Mouse (Mus musculus): Measurements from ENCODE around the gene Hist2h3c2. TPM values are rescaled to one million over a fixed set of nuclear protein-coding genes. Genes with fewer than 3 reads are reported as not detected.
"Not testable (repeated sequence)": the region's sequence is repeated elsewhere in the genome, so short reads cannot be mapped to it uniquely, and the experiment has no call there.

Gene Hist2h3c2
- polyA plus RNA-seq, 1 experiment from 2014 or later, result 8.7 TPM

- H3K4me3 ChIP-seq (replicated peaks), result no peak overlapping the region
Measured at GRCm38 (mm10) chr3:96255926-96256593, 17.1 kb upstream of the Hist2h3c2 start.

GRCm38 (mm10) chr3:96254683-96255355 lies 15.9 kb upstream of the Hist2h3c2 start:
- Histone ChIP-seq H3K9me3 (no peaks in the 10 kb centered on the region), H3K27me3 (replicated peaks) (no peaks in the 10 kb centered on the region), H3K4me3 (replicated peaks) (no peak overlapping the region), H3K4me2 (no peak overlapping the region), H3K36me3 (no peaks in the 10 kb centered on the region), H3K4me1 (peaks cover 10% of the 10 kb centered on the region; the same call in 1 of the 2 replicates), H3K27ac (no peak overlapping the region), H3K9ac (no peak overlapping the region)
- peak; percentile 71; the same call in 1 of the 2 replicates for ATAC-seq (ENCODE audit: insufficient read depth, low FRiP score, low read depth)
- 36% methylated on average over 10 of the region's 10 CpGs for WGBS

More at GRCm38 (mm10) chr3:96255926-96256593, 17.1 kb upstream of the Hist2h3c2 start:
- Histone ChIP-seq H3K9ac (no peak overlapping the region), H3K27me3 (replicated peaks) (no peaks in the 10 kb centered on the region), H3K27ac (peak overlapping the region; percentile 49; the same call in 1 of the 2 replicates), H3K4me1 (peaks cover 6% of the 10 kb centered on the region; the same call in 1 of the 2 replicates), H3K36me3 (no peaks in the 10 kb centered on the region), H3K9me3 (no peaks in the 10 kb centered on the region), H3K4me2 (no peak overlapping the region)
- 52% methylated on average over 5 of the region's 5 CpGs for WGBS
- no peak for ATAC-seq (ENCODE audit: insufficient read depth, low FRiP score, low read depth)

GRCm38 (mm10) chr3:96251787-96252186 lies 12.9 kb upstream of the Hist2h3c2 start:
- Histone ChIP-seq H3K4me2 (no peak overlapping the region), H3K9ac (no peak overlapping the region), H3K4me1 (peaks cover 14% of the 10 kb centered on the region; the same call in 1 of the 2 replicates), H3K4me3 (replicated peaks) (no peak overlapping the region), H3K9me3 (no peaks in the 10 kb centered on the region), H3K27me3 (replicated peaks) (no peaks in the 10 kb centered on the region), H3K27ac (no peak overlapping the region), H3K36me3 (no peaks in the 10 kb centered on the region)
- WGBS, result 88% methylated on average over 3 of the region's 3 CpGs
- ATAC-seq (ENCODE audit: insufficient read depth, low FRiP score, low read depth), result no peak

- H3K27ac ChIP-seq, result no peak overlapping the region
- no peak for ATAC-seq (ENCODE audit: insufficient read depth, low FRiP score, low read depth)
Measured at GRCm38 (mm10) chr3:96250890-96251289, 12.0 kb upstream of the Hist2h3c2 start.

GRCm38 (mm10) chr3:96249034-96249345 lies 10.1 kb upstream of the Hist2h3c2 start:
- H3K9ac ChIP-seq, result no peak overlapping the region
- no peaks in the 10 kb centered on the region for H3K36me3 ChIP-seq
- 38% methylated on average over 4 of the region's 4 CpGs for WGBS

More at GRCm38 (mm10) chr3:96250890-96251289, 12.0 kb upstream of the Hist2h3c2 start:
- Histone ChIP-seq H3K4me1 (peaks cover 9% of the 10 kb centered on the region; the same call in 1 of the 2 replicates), H3K27me3 (replicated peaks) (no peaks in the 10 kb centered on the region), H3K4me2 (no peak overlapping the region), H3K4me3 (replicated peaks) (no peak overlapping the region), H3K36me3 (no peaks in the 10 kb centered on the region), H3K9me3 (no peaks in the 10 kb centered on the region), H3K9ac (no peak overlapping the region)
- 68% methylated on average over 3 of the region's 3 CpGs for WGBS

GRCm38 (mm10) chr3:96248141-96249033 lies 9.5 kb upstream of the Hist2h3c2 start:
- 34% methylated on average over 6 of the region's 6 CpGs for WGBS
- Histone ChIP-seq H3K27ac (peak overlapping the region; percentile 5; the same call in 1 of the 2 replicates), H3K9me3 (no peaks in the 10 kb centered on the region), H3K4me2 (peak overlapping the region; percentile 51), H3K36me3 (no peaks in the 10 kb centered on the region), H3K4me1 (peaks cover 18% of the 10 kb centered on the region; the same call in 1 of the 2 replicates), H3K4me3 (replicated peaks) (peak overlapping the region; percentile 44), H3K27me3 (replicated peaks) (no peaks in the 10 kb centered on the region), H3K9ac (no peak overlapping the region; the same call in 1 of the 2 replicates)
- ATAC-seq (ENCODE audit: insufficient read depth, low FRiP score, low read depth), result no peak

More at GRCm38 (mm10) chr3:96249034-96249345, 10.1 kb upstream of the Hist2h3c2 start:
- H3K4me3 ChIP-seq (replicated peaks), result no peak overlapping the region; the same call in 1 of the 2 replicates
- no peak for ATAC-seq (ENCODE audit: insufficient read depth, low FRiP score, low read depth)
- peaks cover 14% of the 10 kb centered on the region; the same call in 1 of the 2 replicates for H3K4me1 ChIP-seq
- H3K9me3 ChIP-seq, result no peaks in the 10 kb centered on the region
- no peak overlapping the region for H3K27ac ChIP-seq
- H3K4me2 ChIP-seq, result peak overlapping the region; percentile 51; the same call in 1 of the 2 replicates
- no peaks in the 10 kb centered on the region for H3K27me3 ChIP-seq (replicated peaks)

- H3K27me3 ChIP-seq (replicated peaks), result no peaks in the 10 kb centered on the region
- H3K4me3 ChIP-seq (replicated peaks), result peak overlapping the region; percentile 44
- H3K27ac ChIP-seq, result peak overlapping the region; percentile 72; the same call in 1 of the 2 replicates
- WGBS, result 3% methylated on average over 11 of the region's 11 CpGs
- peaks cover 22% of the 10 kb centered on the region; the same call in 1 of the 2 replicates for H3K4me1 ChIP-seq
- peak overlapping the region; percentile 51 for H3K4me2 ChIP-seq
- no peaks in the 10 kb centered on the region for H3K36me3 ChIP-seq
- no peaks in the 10 kb centered on the region for H3K9me3 ChIP-seq
- ATAC-seq (ENCODE audit: insufficient read depth, low FRiP score, low read depth), result no peak
- H3K9ac ChIP-seq, result peak overlapping the region; percentile 39; the same call in 1 of the 2 replicates
Measured at GRCm38 (mm10) chr3:96247356-96248140, 8.6 kb upstream of the Hist2h3c2 start.

- Histone ChIP-seq H3K27ac (peak within 1 kb of the TSS; percentile 73; the same call in 1 of the 2 replicates), H3K4me2 (peak within 1 kb of the TSS; percentile 51), H3K4me1 (peaks cover 22% of the 10 kb centered on the region; the same call in 1 of the 2 replicates), H3K4me3 (replicated peaks) (peak within 1 kb of the TSS; percentile 44), H3K9ac (peak within 1 kb of the TSS; percentile 39; the same call in 1 of the 2 replicates)
- no CpG with 5 or more reads among the region's 47 CpGs for WGBS
- H3K9me3 ChIP-seq; H3K27me3 ChIP-seq (replicated peaks); H3K36me3 ChIP-seq: not testable (repeated sequence)
- peak; percentile 91 for ATAC-seq (ENCODE audit: insufficient read depth, low FRiP score, low read depth)
Measured at GRCm38 (mm10) chr3:96246427-96246856, 7.5 kb upstream of the Hist2h3c2 start, which contains the start of gene Hist2h3c1. TSS of gene Hist2h3c1 (plus strand) at chr3:96246685.

GRCm38 (mm10) chr3:96246018-96246417 lies 7.1 kb upstream of the Hist2h3c2 start:
- H3K9ac ChIP-seq; H3K4me2 ChIP-seq; H3K9me3 ChIP-seq; H3K36me3 ChIP-seq; ATAC-seq (ENCODE audit: insufficient read depth, low FRiP score, low read depth); H3K27me3 ChIP-seq (replicated peaks): not testable (repeated sequence)
- Histone ChIP-seq H3K27ac (peak overlapping the region; percentile 73; the same call in 1 of the 2 replicates), H3K4me3 (replicated peaks) (peak overlapping the region; percentile 35; the same call in 1 of the 2 replicates), H3K4me1 (peaks cover 20% of the 10 kb centered on the region; the same call in 1 of the 2 replicates)
- WGBS, result 0% methylated on average over 12 of the region's 21 CpGs

GRCm38 (mm10) chr3:96245003-96245886 lies 6.3 kb upstream of the Hist2h3c2 start, which contains the start of gene Hist2h2aa1:
TSS of gene Hist2h2aa1 (plus strand) at chr3:96245497.
- H3K4me1 ChIP-seq, result peaks cover 17% of the 10 kb centered on the region; the same call in 1 of the 2 replicates
- peak within 1 kb of the TSS; percentile 57 for H3K4me2 ChIP-seq
- not testable (repeated sequence) for H3K27me3 ChIP-seq (replicated peaks); H3K9ac ChIP-seq; H3K9me3 ChIP-seq; H3K36me3 ChIP-seq
- peak within 1 kb of the TSS; percentile 52 for H3K4me3 ChIP-seq (replicated peaks)
- peak within 1 kb of the TSS; percentile 99 for H3K27ac ChIP-seq
- peak; percentile 87 for ATAC-seq (ENCODE audit: insufficient read depth, low FRiP score, low read depth)
- WGBS, result 0% methylated on average over 35 of the region's 88 CpGs

Data from stomach, embryonic 15.5 days (tissue).